Comparison of ENCODE assay signal across 7 mouse cellular contexts in the genomic region with DNA sequence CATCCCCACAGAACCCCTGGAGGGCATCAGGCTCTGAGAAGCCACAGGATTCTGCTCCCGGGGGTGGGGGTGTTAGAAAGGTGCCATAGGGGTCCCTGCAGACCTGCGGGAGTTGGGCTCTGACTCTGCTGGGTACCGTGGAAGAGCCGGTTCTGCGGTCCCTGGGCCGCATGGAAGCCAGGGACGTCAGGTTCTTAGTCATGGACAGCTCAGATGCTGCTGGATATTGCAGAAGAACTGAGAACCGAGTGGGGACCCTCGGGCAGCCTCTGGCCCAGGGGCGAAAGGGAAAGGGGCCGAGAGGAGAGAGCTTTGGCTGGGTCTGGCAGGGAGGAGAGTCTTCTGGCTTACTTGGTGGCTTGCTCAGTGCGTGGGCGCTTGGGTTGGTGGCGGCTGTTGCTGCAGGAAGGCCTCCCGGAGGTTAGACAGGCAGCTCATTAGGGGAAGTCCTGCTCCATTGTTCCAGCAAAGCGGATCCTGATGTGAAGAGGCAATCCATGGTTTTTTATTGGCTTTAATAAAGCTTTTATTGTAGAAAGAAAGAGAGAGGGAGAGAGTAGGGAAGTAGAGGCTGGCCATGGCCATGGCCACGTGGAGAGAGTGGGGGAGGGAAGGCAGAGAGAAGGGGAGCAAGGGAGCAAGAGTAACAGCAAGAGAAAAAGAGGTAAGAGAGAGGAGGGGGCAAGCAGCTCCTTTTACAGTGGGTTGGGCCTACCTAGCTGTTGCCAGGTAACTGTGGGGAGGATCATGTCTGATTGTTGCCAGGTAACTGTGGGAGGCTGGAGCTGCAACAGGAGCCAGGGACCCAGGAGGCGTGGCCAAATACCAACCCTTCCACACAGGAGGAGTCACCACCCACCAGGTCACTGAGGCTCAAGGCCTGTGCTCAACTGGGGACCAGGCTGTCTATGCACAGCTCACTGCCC.
A peak's percentile ranks its signal among the peaks of the same experiment; 100 is the strongest.
DNase-seq lines count a peak whose midpoint lies in the region; ATAC-seq and TF ChIP-seq lines count a peak whose summit lies in the region.

No protein-coding gene starts in this region.

- no peaks in the 10 kb centered on the region for H3K36me3 ChIP-seq in lung, embryonic 15.5 days
- no peaks in the 10 kb centered on the region for H3K36me3 ChIP-seq in embryonic facial prominence, embryonic 10.5 days (replicated peaks)
- no peaks in the 10 kb centered on the region for H3K36me3 ChIP-seq in intestine, embryonic 16.5 days (ENCODE audit: control insufficient read depth, insufficient read depth, low read length)
- no peaks in the 10 kb centered on the region for H3K36me3 ChIP-seq in stomach, embryonic 16.5 days (ENCODE audit: control insufficient read depth, insufficient read depth, low read length)

- no peak overlapping the region for H3K9ac ChIP-seq in lung, embryonic 15.5 days
- H3K9ac ChIP-seq in intestine, embryonic 16.5 days (ENCODE audit: low read depth, low read length): no peak overlapping the region
- no peak overlapping the region for H3K9ac ChIP-seq in stomach, embryonic 16.5 days (ENCODE audit: low read length)

- WGBS in lung, embryonic 15.5 days: 15% methylated on average over 18 of the region's 18 CpGs
- WGBS in embryonic facial prominence, embryonic 10.5 days: 10% methylated on average over 18 of the region's 18 CpGs
- WGBS in intestine, embryonic 16.5 days: 10% methylated on average over 18 of the region's 18 CpGs
- WGBS in stomach, embryonic 16.5 days: 16% methylated on average over 18 of the region's 18 CpGs

- peak overlapping the region; percentile 28 for H3K4me2 ChIP-seq in lung, embryonic 15.5 days
- H3K4me2 ChIP-seq in intestine, embryonic 16.5 days (ENCODE audit: low read depth, low read length): no peak overlapping the region
- H3K4me2 ChIP-seq in stomach, embryonic 16.5 days (ENCODE audit: low read depth, low read length): no peak overlapping the region

- no peak overlapping the region for H3K27ac ChIP-seq in lung, embryonic 15.5 days
- peak overlapping the region; percentile 61 for H3K27ac ChIP-seq in embryonic facial prominence, embryonic 10.5 days (replicated peaks)
- H3K27ac ChIP-seq in intestine, embryonic 16.5 days (ENCODE audit: low read length): no peak overlapping the region
- no peak overlapping the region for H3K27ac ChIP-seq in stomach, embryonic 16.5 days (ENCODE audit: low read length)
- H3K27ac ChIP-seq in gastrocnemius, adult 2 months: no peak overlapping the region

- DNase-seq in lung, postnatal 14 days: no peak
- peak; percentile 66 for DNase-seq in embryonic facial prominence, embryonic 10.5 days (ENCODE audit: low spot score)
- DNase-seq in gastrocnemius, adult 2 months: no peak
- DNase-seq in frontal cortex, postnatal 25 days (ENCODE audit: low spot score in 2 of 2): no peak

- no peaks in the 10 kb centered on the region for H3K9me3 ChIP-seq in lung, embryonic 15.5 days
- H3K9me3 ChIP-seq in embryonic facial prominence, embryonic 10.5 days: no peaks in the 10 kb centered on the region
- H3K9me3 ChIP-seq in intestine, embryonic 16.5 days (ENCODE audit: control insufficient read depth, low read length): no peaks in the 10 kb centered on the region
- no peaks in the 10 kb centered on the region for H3K9me3 ChIP-seq in stomach, embryonic 16.5 days (replicated peaks; ENCODE audit: control insufficient read depth, low read length)

- TF ChIP-seq CTCF in gastrocnemius, adult 2 months (IDR thresholded peaks at IDR 0.05): no peak

- 0 out of 2 replicates have a peak overlapping the region, but pooled peaks have one; percentile 7 for H3K4me3 ChIP-seq in lung, embryonic 15.5 days
- peak overlapping the region; percentile 48 for H3K4me3 ChIP-seq in embryonic facial prominence, embryonic 10.5 days
- H3K4me3 ChIP-seq in intestine, embryonic 16.5 days (ENCODE audit: low read length): no peak overlapping the region
- H3K4me3 ChIP-seq in stomach, embryonic 16.5 days (replicated peaks; ENCODE audit: low read length): no peak overlapping the region
- no peak overlapping the region for H3K4me3 ChIP-seq in gastrocnemius, adult 2 months

- peak; percentile 78; the same call in 1 of the 2 replicates for ATAC-seq in lung, embryonic 15.5 days (ENCODE audit: borderline replicate concordance, extremely low read depth, low FRiP score, low TSS enrichment)
- peak; percentile 74; the same call in 1 of the 2 replicates for ATAC-seq in intestine, embryonic 16.5 days
- peak; percentile 81 for ATAC-seq in stomach, embryonic 16.5 days (ENCODE audit: insufficient read depth, low FRiP score)

- no peaks in the 10 kb centered on the region for H3K4me1 ChIP-seq in lung, embryonic 15.5 days
- H3K4me1 ChIP-seq in embryonic facial prominence, embryonic 10.5 days: peaks cover 12% of the 10 kb centered on the region; the same call in 1 of the 2 replicates
- no peaks in the 10 kb centered on the region for H3K4me1 ChIP-seq in intestine, embryonic 16.5 days (ENCODE audit: control insufficient read depth, insufficient read depth, low read length)
- no peaks in the 10 kb centered on the region for H3K4me1 ChIP-seq in stomach, embryonic 16.5 days (ENCODE audit: control insufficient read depth, insufficient read depth, low read length)

- H3K27me3 ChIP-seq in lung, embryonic 15.5 days: no peaks in the 10 kb centered on the region
- H3K27me3 ChIP-seq in embryonic facial prominence, embryonic 10.5 days (replicated peaks; ENCODE audit: low read depth, poor library complexity, severe bottlenecking): no peaks in the 10 kb centered on the region
- H3K27me3 ChIP-seq in intestine, embryonic 16.5 days (replicated peaks; ENCODE audit: control insufficient read depth, insufficient read depth, low read length): no peaks in the 10 kb centered on the region
- no peaks in the 10 kb centered on the region for H3K27me3 ChIP-seq in stomach, embryonic 16.5 days (ENCODE audit: control insufficient read depth, insufficient read depth, low read length)

- intact Hi-C loops in gastrocnemius, adult 2 months (cut with DNase I): no loop called here

Comparison
In these comparisons a context has a peak if more than half of its experiments do, and no peak if none do; other contexts are left out.
1. H3K4me3 ChIP-seq: peak in lung, embryonic 15.5 days (single experiment) and embryonic facial prominence, embryonic 10.5 days (single experiment); none in intestine, embryonic 16.5 days (single experiment), stomach, embryonic 16.5 days (single experiment) and gastrocnemius, adult 2 months (single experiment).
2. Peak in every context shown above with its lines, with median percentiles within 50 percentile points of each other: ATAC-seq.